Mouse (Mus musculus) macrophage (primary cell): ENCODE measurements around the gene Tgif2lx1. TPM values are rescaled to one million over a fixed set of nuclear protein-coding genes. Genes with fewer than 3 reads are reported as not detected.
"Not testable (repeated sequence)": the region's sequence is repeated elsewhere in the genome, so short reads cannot be mapped to it uniquely, and the experiment has no call there.

Experiments used
- H3K27ac ChIP-seq: fragments of 350-480 bp; formaldehyde crosslinking; 2 replicates; pipeline ENCODE4 v1.9.0; 2021
- H3K36me3 ChIP-seq: fragments of 350-480 bp; formaldehyde crosslinking; 2 replicates; pipeline ENCODE4 v1.9.0; 2021; ENCODE audit errors: inconsistent target
- H3K4me3 ChIP-seq: fragments of 350-480 bp; formaldehyde crosslinking; 2 replicates; pipeline ENCODE4 v1.9.0; 2021; ENCODE audit errors: inconsistent target
- H3K79me2 ChIP-seq: fragments of 350-480 bp; formaldehyde crosslinking; 2 replicates; pipeline ENCODE4 v1.9.0; 2021; ENCODE audit errors: inconsistent target
- WGBS: methylation state at CpG from one replicate; pipeline ENCODE4 v1.1.7; 2026; ENCODE audit warnings: inconsistent platforms; ENCODE audit not compliant: missing documents; 5-methylcytosine and 5-hydroxymethylcytosine counted together
- polyA plus RNA-seq: library from polyadenylated mRNA; stranded (reverse); fragments of 250-400 nt; gene quantifications from 3 replicates; pipeline ENCODE4 v1.2.4, GENCODE M21; 2018; ENCODE audit warnings: inconsistent platforms
- total RNA-seq, 78 experiments: library from RNA; depleted of rRNA; stranded (reverse); fragments of 250-400 nt; gene quantifications; 1 replicate in 9 of 78; 2 replicates in 24 of 78; 3 replicates in 43 of 78; 4 replicates in 2 of 78; pipeline ENCODE4 v1.2.4; 2018; ENCODE audit warnings: inconsistent platforms in 56 of 78

Tgif2lx1 gene
- not detected for total RNA-seq (2018; cell fraction: chromatin; rRNA removed)
- not detected for total RNA-seq (2018; cell fraction: cytosol; rRNA removed)
- not detected for total RNA-seq (2018; cell fraction: nucleus; rRNA removed)
- not detected in 3 replicates for polyA plus RNA-seq

DNA sequence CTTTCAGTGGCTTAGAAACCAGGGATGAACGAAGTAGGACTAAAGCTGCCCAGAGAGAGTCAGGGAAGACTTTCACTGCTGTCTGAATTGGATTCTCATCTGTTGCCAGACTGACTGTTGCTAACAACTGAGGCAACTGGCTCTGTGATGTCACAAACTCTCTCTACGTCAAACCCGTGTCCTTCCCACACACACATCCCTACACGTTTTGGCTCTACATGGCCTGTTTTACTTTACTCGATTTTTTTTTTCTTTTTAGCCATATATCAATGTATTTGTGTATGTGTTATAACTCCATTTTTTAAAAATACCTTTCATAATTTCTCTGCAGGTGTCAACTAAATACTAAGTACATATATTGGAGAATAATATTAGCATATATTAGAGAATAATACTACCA is at the start of gene Tgif2lx1:
Tgif2lx1 (minus strand) TSS at position 101 of the 400 bp plus-strand sequence.
- H3K27ac ChIP-seq, H3K79me2 ChIP-seq, H3K36me3 ChIP-seq, H3K4me3 ChIP-seq: not testable (repeated sequence)
- WGBS, result no CpG with 5 or more reads among the region's 5 CpGs

Other genes with a start within 250 kb of the Tgif2lx1 start
- not detected in 3 replicates for gene Tgif2lx2, start 53.5 kb downstream of the Tgif2lx1 start, polyA plus RNA-seq